Mouse (Mus musculus) CH12F3 (cell line): ENCODE measurements around the gene Dgka.

Experiments used
- in situ Hi-C: fragments of 300-500 bp; cut with MboI; formaldehyde crosslinking; loops from 2 replicates; pipeline ENCODE4 v1.14.3; 2020; ENCODE audit warnings: low sequenced_read_pairs

Gene Dgka

DNA sequence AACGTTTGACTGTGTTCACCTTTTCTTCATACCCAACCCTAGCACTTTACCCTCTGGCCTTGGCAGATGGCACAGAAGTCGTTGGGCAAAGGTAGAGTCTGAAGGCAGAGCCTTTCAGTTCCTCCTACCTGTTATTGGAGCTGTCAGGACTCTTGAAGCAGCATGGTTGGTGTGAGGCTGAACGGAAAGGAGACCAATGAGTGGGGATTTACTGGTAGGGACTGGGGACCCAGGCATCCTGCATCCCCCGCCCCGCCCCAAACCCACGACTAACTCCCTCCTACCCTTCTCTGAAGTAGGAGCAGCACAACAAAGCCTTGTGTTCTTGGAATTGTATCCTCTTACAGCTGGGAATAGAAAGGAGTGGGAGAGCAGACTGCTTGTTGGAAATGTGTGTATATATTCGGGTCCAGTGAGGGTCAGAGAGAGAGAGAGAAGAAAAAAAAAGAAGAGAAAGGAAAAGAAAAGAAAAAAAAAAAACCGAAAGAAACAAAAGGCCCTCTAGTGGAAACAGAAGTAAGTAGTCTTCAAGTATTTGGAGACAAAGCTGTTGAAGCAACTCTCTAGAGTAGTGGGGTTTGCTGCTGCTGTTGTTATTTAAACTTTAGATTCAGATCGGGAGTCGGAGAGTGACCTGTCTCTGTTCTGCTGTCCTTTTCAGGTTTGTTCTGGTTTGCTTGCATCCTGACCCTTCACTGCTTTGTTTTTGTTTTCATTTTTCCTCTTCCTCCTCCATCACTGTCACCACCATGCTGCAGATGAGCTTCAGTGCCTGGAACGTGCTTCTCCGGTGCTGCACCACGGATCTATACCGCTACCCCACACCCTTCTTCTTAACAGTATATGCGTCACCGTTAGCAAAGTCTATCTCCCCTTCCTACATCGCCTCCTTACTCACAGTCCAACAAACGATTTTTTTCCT is at the start of gene Dgka:
Dgka (minus strand) TSS at position 176 of the 922 bp plus-strand sequence.
- in situ Hi-C loops = no loop called here

DNA sequence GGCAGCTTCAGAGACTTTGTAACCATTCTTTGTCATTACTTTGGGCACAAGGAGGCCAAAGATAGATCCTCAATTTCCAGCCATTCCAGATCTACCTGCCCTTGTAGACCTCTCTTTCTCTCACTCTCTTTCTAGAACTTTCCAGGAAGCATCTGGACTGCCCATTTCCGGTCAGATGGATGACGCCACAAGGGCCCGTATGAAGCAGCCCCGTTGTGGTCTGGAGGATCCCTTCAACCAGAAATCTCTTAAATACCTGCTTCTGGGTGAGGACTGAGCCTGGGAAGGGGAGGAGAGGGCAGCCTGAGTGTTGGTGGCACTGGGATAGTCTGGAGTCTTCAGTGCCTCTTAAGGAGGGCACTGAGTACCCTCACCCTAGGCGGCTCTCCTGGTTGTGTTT is 49.7 kb upstream of the Dgka start:
- in situ Hi-C loops = no loop called here

DNA sequence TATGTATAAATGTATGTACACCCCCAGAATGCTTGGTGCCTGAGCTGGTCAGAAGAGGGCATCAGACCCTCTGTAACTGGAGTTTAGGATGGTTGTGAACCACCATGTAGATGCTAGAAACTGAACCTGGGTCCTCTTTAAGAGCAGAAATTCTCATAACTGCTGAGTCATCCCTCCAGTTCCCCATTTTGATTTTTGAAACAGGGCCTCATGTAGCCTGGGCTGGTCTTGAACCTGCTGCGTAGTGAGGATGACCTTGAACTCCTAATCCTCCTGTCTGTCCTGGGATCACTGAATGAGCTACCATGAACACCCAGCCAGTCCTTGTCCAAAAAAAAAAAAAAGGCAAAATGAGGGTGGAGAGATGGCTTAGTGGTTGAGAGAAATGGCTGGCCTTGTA is 48.6 kb upstream of the Dgka start:
- in situ Hi-C loops = no loop called here

DNA sequence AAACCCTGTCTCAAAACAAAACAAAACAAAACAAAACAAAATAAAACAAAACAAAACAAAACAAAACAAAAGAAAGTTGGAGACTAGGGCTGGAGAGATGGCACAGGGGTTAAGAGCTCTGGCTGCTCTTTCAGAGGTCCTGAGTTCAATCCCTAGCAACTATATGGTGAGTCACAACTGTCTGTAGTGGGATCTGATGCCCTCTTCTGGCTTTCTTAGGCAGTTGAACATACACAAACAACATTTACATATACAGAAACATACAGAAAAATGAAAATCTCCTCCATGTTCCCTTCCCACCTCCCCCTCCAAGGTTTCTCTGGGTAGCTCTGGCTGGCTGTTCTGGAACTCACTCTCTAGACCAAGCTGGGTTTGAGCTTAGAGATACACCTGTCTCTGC is 47.4 kb upstream of the Dgka start:
- in situ Hi-C loops = no loop called here

DNA sequence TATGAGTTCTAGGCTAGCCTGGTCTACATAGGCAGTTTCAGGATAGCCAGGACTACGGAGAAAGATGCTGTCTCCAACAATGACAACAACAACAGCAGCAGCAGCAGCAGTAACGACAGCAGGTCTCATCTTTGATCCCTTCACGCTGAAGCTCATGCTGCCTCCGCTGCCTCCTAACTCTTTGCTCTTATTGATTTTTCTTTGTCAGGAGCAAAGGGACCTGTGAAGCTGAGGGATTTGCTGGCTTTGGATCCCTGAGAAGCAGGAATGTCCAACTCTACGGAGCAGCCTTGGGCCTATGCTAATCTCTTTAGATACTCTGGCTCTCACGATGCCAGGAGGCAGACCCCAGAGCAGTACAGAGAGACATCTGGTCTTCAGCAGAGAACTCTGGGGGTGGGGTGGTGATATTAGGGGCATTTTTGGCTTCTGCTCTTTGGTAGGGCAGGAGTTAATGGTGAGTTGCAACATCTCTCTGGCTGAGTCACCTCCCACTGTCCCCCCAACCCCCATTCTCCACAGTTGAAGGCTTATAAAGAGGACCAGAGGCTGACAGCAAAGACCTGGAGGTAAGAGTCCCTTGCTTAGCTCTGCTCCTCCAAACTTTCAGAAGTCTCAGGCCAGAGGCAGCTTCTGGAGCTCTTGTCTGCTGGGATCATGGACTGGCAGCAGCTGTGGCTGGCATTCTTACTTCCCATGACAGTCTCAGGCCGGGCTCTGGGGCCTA is 45.9 kb upstream of the Dgka start, which contains the start of gene Mmp19:
Mmp19 (plus strand) TSS at position 513 of the 727 bp plus-strand sequence.
- in situ Hi-C loops = no loop called here

DNA sequence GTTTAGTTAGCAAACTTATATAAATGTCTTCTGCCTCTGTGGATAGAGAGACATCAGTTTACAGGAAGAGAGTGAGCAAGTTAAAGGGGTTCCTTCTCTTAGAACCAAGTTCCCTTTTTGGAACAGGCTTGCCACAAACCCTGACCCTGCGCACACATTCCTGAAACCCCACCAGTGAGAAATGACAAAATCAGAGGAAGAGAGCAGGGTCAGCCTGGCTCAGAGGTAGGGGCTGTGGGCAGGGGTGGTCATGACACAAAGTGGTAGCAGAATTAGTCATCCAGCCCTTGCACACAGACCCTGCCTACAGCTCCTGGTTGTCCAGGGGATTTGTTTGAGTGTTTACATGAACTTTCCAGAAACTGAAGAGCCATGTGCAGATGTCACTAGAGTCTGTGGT is 35.5 kb upstream of the Dgka start:
- in situ Hi-C loops = no loop called here

DNA sequence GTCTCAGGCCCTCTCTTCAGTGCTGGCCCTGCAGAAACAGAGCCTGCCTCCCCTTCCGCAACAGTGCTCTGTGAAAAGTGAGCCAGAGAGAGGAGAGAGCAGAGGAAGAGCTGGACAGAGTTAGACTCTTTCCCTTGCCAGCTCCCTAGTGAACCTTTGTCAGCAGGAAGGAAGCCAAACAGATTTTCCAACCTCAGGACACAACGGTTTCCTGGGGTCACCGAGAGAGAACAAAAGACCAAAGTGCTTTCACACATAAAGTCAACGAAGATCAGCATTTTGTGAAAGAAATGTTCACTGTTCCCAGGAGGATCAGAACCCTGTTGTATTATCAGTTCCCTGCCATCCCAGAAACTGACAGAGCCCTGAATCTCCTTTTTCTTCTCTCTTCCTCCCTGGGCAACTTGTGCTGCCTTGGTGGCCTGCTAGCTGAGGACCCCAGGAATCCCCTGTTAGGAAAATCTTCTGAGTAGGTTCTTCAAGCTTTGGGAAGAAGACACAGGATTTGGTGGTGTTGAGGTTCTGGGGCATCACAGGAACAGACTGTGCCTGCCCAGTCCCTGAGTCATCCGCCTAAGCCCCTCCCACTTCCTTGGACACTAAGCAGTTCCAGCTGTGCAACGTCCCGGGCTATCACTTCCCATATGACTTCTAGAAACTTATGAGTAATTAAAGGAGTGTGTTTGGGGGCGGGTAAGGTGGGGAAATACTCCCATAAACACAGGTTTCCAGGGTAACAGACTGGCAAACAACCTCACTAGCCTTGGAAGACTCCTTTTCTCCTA is 34.5 kb upstream of the Dgka start:
- in situ Hi-C loops = no loop called here

DNA sequence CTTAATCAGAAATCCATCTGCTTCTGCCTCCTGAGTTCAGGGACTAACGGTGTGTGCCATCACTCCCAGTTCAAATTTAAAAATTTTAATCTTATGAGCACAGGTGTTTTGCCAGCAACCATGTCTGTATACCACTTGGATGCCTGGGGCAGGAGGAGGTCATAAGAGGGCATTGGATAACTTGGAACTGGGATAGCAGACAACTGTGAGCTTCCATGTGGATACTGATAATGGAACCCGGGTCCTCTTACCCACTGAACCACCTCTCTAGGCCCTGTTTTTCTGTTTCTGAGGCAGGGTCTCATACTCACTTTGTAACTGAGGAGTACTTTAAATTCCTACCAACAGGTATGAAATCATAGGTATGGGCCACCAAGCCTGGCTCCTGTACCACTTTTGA is 33.8 kb upstream of the Dgka start:
- in situ Hi-C loops = no loop called here

DNA sequence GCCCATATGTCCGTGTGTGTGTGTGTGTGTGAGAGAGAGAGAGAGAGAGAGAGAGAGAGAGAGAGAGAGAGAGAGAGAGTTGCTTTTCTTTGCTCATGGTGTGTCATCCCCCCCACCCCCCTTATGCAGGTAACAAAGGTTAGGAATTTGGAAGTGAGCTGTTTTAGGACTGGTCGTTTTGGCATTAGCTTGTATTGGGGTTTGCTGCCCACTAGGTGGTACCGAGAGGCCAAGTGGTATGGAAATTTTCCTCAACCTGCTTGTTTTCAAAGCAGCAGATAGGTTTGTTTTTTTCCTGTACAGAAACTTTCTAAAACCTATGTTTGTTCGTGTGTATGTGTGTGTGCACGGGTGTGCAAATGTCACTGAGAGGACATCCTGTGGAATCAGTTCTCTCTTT is 29.0 kb upstream of the Dgka start:
- in situ Hi-C loops = no loop called here

DNA sequence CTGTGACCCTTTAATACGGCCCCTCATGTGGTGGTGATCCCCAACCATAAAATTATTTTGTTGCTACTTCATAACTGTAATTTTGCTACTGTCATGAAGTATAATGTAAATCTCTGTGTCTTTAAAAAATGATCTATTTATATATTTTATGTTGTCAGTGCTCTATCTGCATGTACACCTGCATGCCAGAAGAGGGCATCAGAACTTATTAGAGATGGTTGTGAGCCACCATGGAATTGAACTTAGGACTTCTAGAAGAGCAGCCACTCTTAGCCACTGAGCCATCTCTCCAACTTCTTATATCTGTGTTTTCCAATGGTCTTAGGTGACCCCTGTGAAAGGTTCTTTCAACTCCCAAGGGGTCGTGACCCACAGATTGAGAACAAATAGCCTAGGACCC is 28.2 kb upstream of the Dgka start:
- in situ Hi-C loops = no loop called here

DNA sequence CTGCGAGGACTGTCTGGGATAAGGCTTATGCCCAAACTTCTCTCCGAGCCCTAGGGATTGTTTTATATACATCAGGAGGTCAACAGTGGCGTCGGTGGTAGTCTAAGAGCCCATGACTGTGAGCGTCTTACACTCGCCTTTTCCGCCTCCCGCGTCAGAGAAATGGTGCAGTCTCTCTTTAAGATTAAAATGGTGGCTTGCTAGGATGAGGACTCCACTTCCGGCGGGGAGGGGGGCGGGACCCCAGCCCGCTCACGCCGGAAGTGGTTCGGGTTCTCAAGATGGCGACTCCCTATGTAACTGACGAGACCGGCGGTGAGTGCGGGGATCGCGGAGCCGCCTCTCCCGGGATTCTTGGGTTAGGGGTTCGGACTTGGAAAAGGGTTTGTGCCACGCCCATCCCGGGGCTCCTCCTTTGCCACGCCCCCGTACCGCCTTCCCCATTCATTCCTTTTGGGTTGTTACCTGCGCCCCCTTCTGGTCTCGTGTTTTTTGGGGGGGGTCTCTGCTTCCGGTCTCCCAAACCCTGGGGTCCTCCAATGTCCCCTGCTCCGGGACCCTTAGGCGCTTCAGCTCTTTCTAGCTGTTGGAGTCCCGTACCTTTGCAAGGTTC is 3.7 kb upstream of the Dgka start:
- in situ Hi-C loops = no loop called here

DNA sequence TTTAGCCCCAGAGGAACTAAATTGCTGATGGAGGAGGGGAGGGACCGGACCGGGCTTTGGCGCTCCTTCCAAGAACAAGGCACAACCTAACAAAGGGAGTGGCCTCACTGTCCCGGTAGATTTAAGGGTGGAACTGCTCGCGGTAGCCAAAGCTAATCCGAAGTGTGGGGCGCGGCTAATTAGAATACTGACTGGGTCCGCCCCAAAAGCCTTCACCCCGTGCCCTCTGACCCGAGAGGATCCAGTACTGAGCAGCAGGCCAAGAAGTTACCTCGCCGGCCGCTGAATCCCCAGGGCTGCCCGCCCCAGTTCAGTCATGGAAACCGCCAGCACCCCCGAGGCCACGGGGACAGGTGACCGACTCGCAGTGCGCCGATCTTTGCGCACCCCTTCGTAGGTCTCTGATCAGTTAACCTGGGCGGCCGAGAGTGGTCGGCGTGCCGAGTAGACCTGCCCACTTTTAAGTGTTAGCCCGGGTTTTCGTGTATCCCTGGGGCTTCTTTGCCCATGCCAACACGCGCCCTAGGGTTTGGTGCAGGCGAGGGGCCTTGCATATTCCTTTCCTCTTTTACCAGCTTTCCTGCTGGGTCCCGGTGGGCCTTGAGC is 3.1 kb upstream of the Dgka start, which contains the start of gene Pym1:
Pym1 (plus strand) TSS at position 244 of the 606 bp plus-strand sequence.
- in situ Hi-C loops = no loop called here

DNA sequence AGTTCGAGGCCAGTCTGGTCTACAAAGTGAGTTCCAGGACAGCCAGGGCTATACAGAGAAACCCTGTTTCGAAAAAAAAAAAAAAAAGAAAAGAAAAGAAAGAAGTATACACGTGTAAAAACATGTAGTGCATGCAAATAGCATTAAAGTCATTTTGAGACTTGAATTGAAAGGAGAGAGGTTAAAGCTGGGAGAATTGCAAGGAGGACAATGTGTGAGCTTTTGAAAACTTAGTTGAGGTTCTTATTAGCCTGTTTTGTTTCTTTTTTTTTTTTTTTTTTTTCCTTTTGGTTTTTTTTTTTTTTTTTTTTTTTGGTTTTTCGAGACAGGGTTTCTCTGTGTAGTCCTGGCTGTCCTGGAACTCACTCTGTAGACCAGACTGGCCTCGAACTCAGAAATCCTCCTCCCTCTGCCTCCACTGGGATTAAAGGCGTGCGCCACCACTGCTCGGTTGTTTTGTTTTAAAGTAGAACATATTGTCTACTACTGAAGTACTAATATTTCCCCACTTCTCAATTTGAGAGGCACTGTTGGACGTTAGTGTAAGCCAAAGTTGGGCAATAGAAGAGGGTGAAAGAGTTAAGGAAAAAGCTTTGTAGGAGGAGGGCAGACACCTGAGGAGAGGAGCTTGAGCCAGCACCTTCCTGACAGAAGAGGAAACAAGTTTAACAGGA is 2.5 kb upstream of the Dgka start:
- in situ Hi-C loops = no loop called here

DNA sequence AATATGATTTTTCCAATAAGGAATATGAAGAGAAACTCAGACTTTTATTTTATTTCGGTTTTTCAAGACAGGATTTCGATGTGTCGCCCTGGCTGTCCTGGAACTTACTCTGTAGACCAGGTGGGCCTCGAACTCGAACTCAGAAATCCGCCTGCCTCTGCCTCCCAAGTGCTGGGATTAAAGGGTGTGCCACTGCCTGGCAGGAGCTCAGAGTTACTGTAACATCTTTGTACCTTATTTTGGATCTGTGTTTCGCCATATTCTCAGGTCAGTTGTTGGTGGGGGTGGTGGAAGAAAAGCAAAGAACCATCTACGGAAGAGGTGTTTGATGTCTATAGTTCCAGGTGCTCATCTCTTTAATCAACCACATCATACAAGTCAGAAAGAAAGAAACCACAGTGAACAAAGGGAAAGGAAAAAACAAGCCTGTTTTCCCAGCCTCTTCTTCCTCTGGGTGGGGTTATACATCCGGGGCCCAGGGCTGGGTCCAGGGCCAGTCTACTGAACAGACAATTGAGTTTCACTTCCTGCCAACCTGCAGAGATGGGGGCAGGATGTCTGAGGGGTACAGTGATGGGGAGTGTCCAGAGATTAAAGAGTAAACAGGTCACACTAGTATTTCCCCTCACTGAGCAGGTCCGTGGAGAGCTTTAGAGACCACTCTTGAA is 1.4 kb upstream of the Dgka start:
- in situ Hi-C loops = no loop called here

DNA sequence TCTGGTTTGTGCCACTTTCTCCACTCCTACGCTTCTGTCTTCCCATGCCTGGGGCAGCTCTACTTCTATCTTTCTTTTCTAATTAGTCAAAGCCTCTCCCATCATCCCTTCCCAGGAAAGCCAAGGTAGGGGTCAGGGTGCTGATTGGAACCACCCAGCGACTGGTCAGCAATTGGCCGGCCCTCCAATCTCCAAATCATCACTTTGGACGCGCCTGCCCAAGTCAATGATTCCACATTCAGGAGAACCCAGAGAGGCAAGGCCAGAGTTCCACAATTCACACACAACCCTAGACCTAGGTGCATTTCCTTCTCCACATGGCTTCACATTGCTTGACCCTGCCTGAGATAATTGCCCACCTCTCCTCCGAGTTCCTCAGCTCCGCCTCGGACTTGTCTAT is 444 bp downstream of the Dgka start:
- in situ Hi-C loops = no loop called here

DNA sequence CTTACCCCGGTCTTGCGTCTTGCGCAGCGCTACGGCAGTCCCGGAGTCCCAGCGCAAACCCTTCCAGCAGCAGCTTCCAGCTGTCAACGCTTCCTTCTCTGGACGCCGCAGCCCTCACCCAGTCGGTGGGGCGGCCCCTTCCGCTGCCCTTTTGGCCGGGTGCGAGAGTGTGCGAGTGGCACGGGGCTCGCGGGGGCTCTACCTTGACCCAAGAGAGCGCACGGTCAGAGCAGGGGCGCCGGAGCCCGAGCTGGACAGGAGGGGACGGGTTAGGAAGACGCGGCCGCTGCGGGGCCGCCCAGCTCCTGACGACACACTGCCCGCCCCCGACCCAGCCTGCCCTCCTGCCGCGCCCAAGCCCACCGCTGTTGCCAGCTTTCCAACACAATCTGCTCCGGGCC is 864 bp downstream of the Dgka start:
- in situ Hi-C loops = no loop called here

DNA sequence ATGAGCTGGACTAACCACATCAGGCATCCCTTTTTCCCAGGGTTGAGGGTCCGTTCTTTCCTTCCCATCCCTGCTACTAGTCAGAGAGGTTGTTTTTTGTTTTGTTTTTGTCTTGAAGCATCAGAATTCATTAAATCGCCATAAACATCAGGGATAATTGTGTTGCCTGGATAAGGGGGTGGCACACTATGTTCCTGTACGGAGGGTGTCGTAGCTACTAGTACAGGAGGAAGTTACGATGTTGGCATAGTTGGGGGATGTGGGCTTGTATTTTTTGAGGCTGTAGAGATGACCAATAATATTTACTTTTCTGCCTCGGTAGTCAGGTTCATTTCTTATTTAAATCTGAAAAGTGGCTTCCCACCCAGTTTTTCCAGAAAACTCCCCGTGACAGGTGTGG is 1.4 kb downstream of the Dgka start:
- in situ Hi-C loops = no loop called here

DNA sequence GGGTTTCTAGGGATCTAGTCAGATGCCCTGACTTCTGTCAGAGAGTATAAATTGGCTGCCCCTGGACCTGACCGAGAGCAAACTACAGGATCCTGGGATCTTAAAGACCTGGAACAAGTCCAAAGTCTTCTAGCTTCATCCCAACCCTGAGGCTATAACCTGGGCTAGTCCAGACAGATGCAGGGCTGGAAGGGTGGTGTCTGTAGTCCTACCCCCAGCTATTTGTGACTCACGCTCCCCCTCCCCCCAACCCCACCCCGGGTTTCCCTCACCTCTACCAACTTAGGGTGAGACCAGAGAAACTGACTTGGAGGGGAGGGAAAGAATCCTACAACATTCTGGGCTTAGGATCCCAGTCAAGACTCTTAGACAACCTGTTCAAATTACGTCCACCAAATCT is 2.0 kb downstream of the Dgka start:
- in situ Hi-C loops = no loop called here

DNA sequence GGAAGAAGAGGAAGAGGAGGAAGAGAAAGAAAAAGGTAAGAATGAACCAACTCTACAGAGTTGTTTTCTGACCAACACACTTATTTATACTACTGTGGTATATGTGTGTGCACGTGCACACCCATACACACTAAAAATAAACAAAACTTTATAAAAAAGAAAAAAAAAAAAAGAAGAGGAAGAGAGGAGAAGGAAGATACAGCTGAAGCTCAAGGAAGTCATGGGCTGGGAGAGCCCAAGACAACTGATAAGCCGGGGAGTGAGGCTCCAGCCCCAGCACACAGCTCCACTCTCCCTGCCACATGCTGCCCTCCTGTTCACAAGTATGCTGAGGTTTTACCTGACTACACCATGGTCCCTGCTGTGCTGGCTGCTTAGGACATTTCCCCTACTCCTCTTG is 4.4 kb downstream of the Dgka start:
- in situ Hi-C loops = no loop called here
